Mouse (Mus musculus) MEL (cell line): ENCODE measurements around the gene Klf11. TPM values are rescaled to one million over a fixed set of nuclear protein-coding genes. Genes with fewer than 3 reads are reported as not detected.

ENCODE experiments used
- DNase-seq: peaks from one replicate; pipeline ENCODE4 v3.0.0; 2011; ENCODE audit warnings: low read depth, low spot score
- H3K27ac ChIP-seq: 2 replicates; pipeline ENCODE4 v1.5.1; 2012; ENCODE audit warnings: low read depth, mild to moderate bottlenecking, control low read depth, low read length, moderate library complexity; ENCODE audit not compliant: control insufficient read depth
- H3K27me3 ChIP-seq, 2 experiments: fragments of 150-350 bp in 1 of 2; sonication (generic) in 1 of 2; 2 replicates each; pipeline ENCODE4 v1.6.1; 2012; ENCODE audit warnings: low read length in 2 of 2, mild to moderate bottlenecking in 2 of 2, improper control_type of control experiment in 1 of 2, moderate library complexity in 1 of 2; ENCODE audit not compliant: insufficient read depth in 2 of 2, control insufficient read depth in 1 of 2
- H3K36me3 ChIP-seq, 2 experiments: 2 replicates each; pipeline ENCODE4 v1.6.1; 2012 to 2014; ENCODE audit warnings: low read length in 2 of 2, improper control_type of control experiment in 1 of 2, inconsistent platforms in 1 of 2, mild to moderate bottlenecking in 1 of 2; ENCODE audit not compliant: insufficient read depth in 2 of 2, control insufficient read depth in 1 of 2
- H3K4me1 ChIP-seq, 2 experiments: fragments of 150-350 bp in 1 of 2; sonication (generic) in 1 of 2; 2 replicates each; pipeline ENCODE4 v1.6.1; 2012; ENCODE audit warnings: low read length in 2 of 2, improper control_type of control experiment in 1 of 2, mild to moderate bottlenecking in 1 of 2; ENCODE audit not compliant: insufficient read depth in 2 of 2, control insufficient read depth in 1 of 2
- H3K4me3 ChIP-seq, 2 experiments: fragments of 150-350 bp in 1 of 2; sonication (generic) in 1 of 2; 2 replicates each; pipeline ENCODE4 v1.5.1; 2012; ENCODE audit warnings: low read depth in 2 of 2, low read length in 2 of 2, mild to moderate bottlenecking in 2 of 2, moderate library complexity in 2 of 2, control low read depth in 1 of 2, improper control_type of control experiment in 1 of 2; ENCODE audit not compliant: control insufficient read depth in 1 of 2, insufficient read depth in 1 of 2
- H3K79me2 ChIP-seq: 2 replicates; pipeline ENCODE4 v1.6.1; 2012; ENCODE audit warnings: mild to moderate bottlenecking, low read length, moderate library complexity; ENCODE audit not compliant: control insufficient read depth, poor library complexity, insufficient read depth
- H3K9ac ChIP-seq: 2 replicates; pipeline ENCODE4 v1.6.1; 2012; ENCODE audit warnings: low read depth, mild to moderate bottlenecking, control low read depth, low read length, moderate library complexity; ENCODE audit not compliant: control insufficient read depth, poor library complexity, severe bottlenecking
- H3K9me3 ChIP-seq: fragments of 150-350 bp; sonication (generic); replicated peaks from 2 replicates; pipeline ENCODE4 v1.6.1; 2012; ENCODE audit warnings: mild to moderate bottlenecking, low read length, improper control_type of control experiment, moderate library complexity; ENCODE audit not compliant: insufficient read depth
- BHLHE40 ChIP-seq: IDR thresholded peaks from 2 replicates; pipeline ENCODE4 v1.6.1; 2012; ENCODE audit warnings: low read depth, mild to moderate bottlenecking, inconsistent platforms, low read length, improper control_type of control experiment, borderline replicate concordance
- CHD1 ChIP-seq: IDR thresholded peaks from 2 replicates; pipeline ENCODE4 v1.6.1; 2012; ENCODE audit warnings: low read depth, mild to moderate bottlenecking, inconsistent platforms, low read length, improper control_type of control experiment
- CHD2 ChIP-seq: IDR thresholded peaks from 2 replicates; pipeline ENCODE4 v1.6.1; 2011; ENCODE audit warnings: low read length, improper control_type of control experiment
- EP300 ChIP-seq, 2 experiments: IDR thresholded peaks; 2 replicates each; pipeline ENCODE4 v1.6.1; 2011; ENCODE audit warnings: improper control_type of control experiment in 2 of 2, low read length in 2 of 2, low read depth in 1 of 2, mild to moderate bottlenecking in 1 of 2
- ETS1 ChIP-seq: IDR thresholded peaks from 2 replicates; pipeline ENCODE4 v1.6.1; 2012; ENCODE audit warnings: low read depth, mild to moderate bottlenecking, inconsistent platforms, low read length, improper control_type of control experiment, moderate library complexity
- GABPA ChIP-seq: IDR thresholded peaks from 2 replicates; pipeline ENCODE4 v1.6.1; 2012; ENCODE audit warnings: low read depth, mild to moderate bottlenecking, inconsistent platforms, low read length, improper control_type of control experiment, moderate library complexity
- GATA1 ChIP-seq: IDR thresholded peaks from 2 replicates; pipeline ENCODE4 v1.6.1; 2011; ENCODE audit warnings: low read depth, low read length, improper control_type of control experiment
- HCFC1 ChIP-seq: IDR thresholded peaks from 2 replicates; pipeline ENCODE4 v1.6.1; 2012; ENCODE audit warnings: low read depth, mild to moderate bottlenecking, inconsistent platforms, low read length, improper control_type of control experiment, moderate library complexity
- JUND ChIP-seq: IDR thresholded peaks from 2 replicates; pipeline ENCODE4 v1.6.1; 2011; ENCODE audit warnings: low read depth, mild to moderate bottlenecking, improper control_type of control experiment, low read length
- KAT2A ChIP-seq: conservative IDR thresholded peaks from 2 replicates; pipeline ENCODE4 v1.6.1; 2012; ENCODE audit warnings: low read depth, low read length, improper control_type of control experiment, inconsistent platforms
- MAX ChIP-seq: IDR thresholded peaks from 2 replicates; pipeline ENCODE4 v1.6.1; 2011; ENCODE audit warnings: low read length, improper control_type of control experiment
- MAZ ChIP-seq: IDR thresholded peaks from 2 replicates; pipeline ENCODE4 v1.6.1; 2012; ENCODE audit warnings: low read depth, mild to moderate bottlenecking, inconsistent platforms, low read length, improper control_type of control experiment
- MXI1 ChIP-seq: IDR thresholded peaks from 2 replicates; pipeline ENCODE4 v1.6.1; 2011; ENCODE audit warnings: mild to moderate bottlenecking, low read depth, low read length, improper control_type of control experiment
- POLR2A ChIP-seq, 2 experiments: IDR thresholded peaks; 2 replicates each; pipeline ENCODE4 v1.6.1; 2011 to 2012; ENCODE audit warnings: low read length in 2 of 2, mild to moderate bottlenecking in 2 of 2, control low read depth in 1 of 2, improper control_type of control experiment in 1 of 2, low read depth in 1 of 2, moderate library complexity in 1 of 2; ENCODE audit not compliant: control insufficient read depth in 1 of 2, insufficient read depth in 1 of 2, poor library complexity in 1 of 2
- POLR2AphosphoS2 ChIP-seq: IDR thresholded peaks from 2 replicates; pipeline ENCODE4 v1.6.1; 2011; ENCODE audit warnings: low read length, improper control_type of control experiment
- POLR2AphosphoS5 ChIP-seq: IDR thresholded peaks from 2 replicates; pipeline ENCODE4 v1.6.1; 2012; ENCODE audit warnings: low read depth, borderline replicate concordance, mild to moderate bottlenecking, inconsistent platforms, low read length, moderate library complexity, mixed read lengths
- SIN3A ChIP-seq: IDR thresholded peaks from 2 replicates; pipeline ENCODE4 v1.6.1; 2012; ENCODE audit warnings: low read length, improper control_type of control experiment, inconsistent platforms
- TAL1 ChIP-seq: IDR thresholded peaks from 2 replicates; pipeline ENCODE4 v1.6.1; 2012; ENCODE audit warnings: mild to moderate bottlenecking, inconsistent platforms, low read length, moderate library complexity, mixed read lengths
- USF1 ChIP-seq: IDR thresholded peaks from 2 replicates; pipeline ENCODE4 v1.6.1; 2014; ENCODE audit warnings: low read depth, mild to moderate bottlenecking, inconsistent platforms, low read length, improper control_type of control experiment, moderate library complexity
- ZKSCAN1 ChIP-seq: IDR thresholded peaks from 2 replicates; pipeline ENCODE4 v1.6.1; 2012; ENCODE audit warnings: low read depth, mild to moderate bottlenecking, inconsistent platforms, low read length, improper control_type of control experiment, moderate library complexity
- ZMIZ1 ChIP-seq: IDR thresholded peaks from 2 replicates; pipeline ENCODE4 v1.6.1; 2012; ENCODE audit warnings: low read depth, mild to moderate bottlenecking, inconsistent platforms, low read length, improper control_type of control experiment, moderate library complexity
- ZNF384 ChIP-seq: IDR thresholded peaks from 2 replicates; pipeline ENCODE4 v1.6.1; 2012; ENCODE audit warnings: low read depth, mild to moderate bottlenecking, inconsistent platforms, low read length, improper control_type of control experiment
- polyA plus RNA-seq, 2 experiments: library from polyadenylated mRNA; stranded (reverse) in 1 of 2; unstranded in 1 of 2; fragments of >175 nt in 1 of 2; fragments of >200 nt in 1 of 2; gene quantifications; 2 replicates each; pipeline versions ENCODE4 v1.2.1 to v1.2.4; 2012; ENCODE audit warnings: low replicate concordance in 2 of 2, low read depth in 1 of 2; ENCODE audit not compliant: insufficient read length in 2 of 2, insufficient read depth in 1 of 2, missing spikeins in 1 of 2
- total RNA-seq: library from RNA; depleted of rRNA; stranded (reverse); fragments of 300-350 nt; gene quantifications from 2 replicates; pipeline ENCODE4 v1.2.3, GENCODE M21; 2012

Gene Klf11
- total and polyA plus RNA-seq, 3 experiments = 2.4 to 7.2 TPM; not detected in 1

- Histone ChIP-seq H3K27me3 (no peaks in the 10 kb centered on the region), H3K27ac (no peak overlapping the region), H3K36me3 (peaks cover 0 to 11% of the 10 kb centered on the region in 2 experiments; a peak in 2 of 4 replicates), H3K9ac (no peak overlapping the region), H3K4me3 (no peak overlapping the region), H3K79me2 (no peaks in the 10 kb centered on the region), H3K4me1 (peaks cover 0 to 6% of the 10 kb centered on the region in 2 experiments; a peak in 3 of 4 replicates), H3K9me3 (no peaks in the 10 kb centered on the region)
- TF ChIP-seq USF1 = no peak
- no peak for DNase-seq
Measured at GRCm38 (mm10) chr12:24661100-24661499, 10.0 kb downstream of the Klf11 start.

- Histone ChIP-seq H3K4me3 (no peak overlapping the region), H3K36me3 (peaks cover 0 to 11% of the 10 kb centered on the region in 2 experiments; a peak in 2 of 4 replicates), H3K79me2 (no peaks in the 10 kb centered on the region), H3K27ac (no peak overlapping the region), H3K9me3 (no peaks in the 10 kb centered on the region), H3K27me3 (no peaks in the 10 kb centered on the region), H3K9ac (no peak overlapping the region), H3K4me1 (peaks cover 0 to 6% of the 10 kb centered on the region in 2 experiments; a peak in 3 of 4 replicates)
- DNase-seq = no peak
- TF ChIP-seq ZNF384 = no peak
- no peak for TF ChIP-seq CHD1
- TF ChIP-seq GABPA = no peak
- TF ChIP-seq MAZ = no peak
- no peak for TF ChIP-seq JUND
- no peak for TF ChIP-seq GATA1
- no peak for TF ChIP-seq BHLHE40
- TF ChIP-seq POLR2A (IDR thresholded peaks at IDR 0.05; ENCODE audit: control insufficient read depth in 1 of 2, insufficient read depth in 1 of 2, low read depth in 1 of 2, low read length in 2 of 2, poor library complexity in 1 of 2) = no peak
- TF ChIP-seq POLR2AphosphoS2 = no peak
- no peak for TF ChIP-seq MXI1
- no peak for TF ChIP-seq POLR2AphosphoS5
Measured at GRCm38 (mm10) chr12:24662131-24662530, 11.1 kb downstream of the Klf11 start.

- H3K4me3 ChIP-seq = no peak overlapping the region
- TF ChIP-seq ZKSCAN1 (no peak), MAX (no peak), GATA1 (no peak), HCFC1 (no peak), POLR2A (IDR thresholded peaks at IDR 0.05; ENCODE audit: control insufficient read depth in 1 of 2, insufficient read depth in 1 of 2, low read depth in 1 of 2, low read length in 2 of 2, poor library complexity in 1 of 2) (no peak), SIN3A (no peak), POLR2AphosphoS2 (no peak), GABPA (no peak), MXI1 (no peak), KAT2A (no peak), ETS1 (no peak), TAL1 (no peak), USF1 (no peak), CHD2 (no peak), POLR2AphosphoS5 (no peak), ZMIZ1 (no peak), MAZ (no peak), EP300 (IDR thresholded peaks at IDR 0.05; ENCODE audit: low read depth in 1 of 2, low read length in 2 of 2) (no peak)
- H3K9me3 ChIP-seq = no peaks in the 10 kb centered on the region
- H3K79me2 ChIP-seq = no peaks in the 10 kb centered on the region
- DNase-seq = no peak
- no peaks in the 10 kb centered on the region for H3K36me3 ChIP-seq
- peaks cover 0 to 6% of the 10 kb centered on the region in 2 experiments; a peak in 1 of 4 replicates for H3K27me3 ChIP-seq
- H3K4me1 ChIP-seq = no peaks in the 10 kb centered on the region
- H3K27ac ChIP-seq = no peak overlapping the region
- H3K9ac ChIP-seq = no peak overlapping the region
Measured at GRCm38 (mm10) chr12:24680096-24680491, 29.0 kb downstream of the Klf11 start.
